Mouse (Mus musculus) 3T3-L1 (cell line): ENCODE data around the gene Actn1.
"Not testable (repeated sequence)": the region's sequence is repeated elsewhere in the genome, so short reads cannot be mapped to it uniquely, and the experiment has no call there.

ENCODE experiments used
- DNase-seq: peaks from one replicate; pipeline ENCODE4 v3.0.0-alpha.2; 2015; ENCODE audit warnings: low read depth, low spot score

Gene Actn1

GRCm38 (mm10) chr12:80260056-80260743 lies at the start of gene Actn1:
Gene Actn1, minus strand, starts transcription at chr12:80260371.
- peak; percentile 97 for DNase-seq

GRCm38 (mm10) chr12:80307556-80307955 lies 47.4 kb upstream of the Actn1 start:
- DNase-seq = no peak

- DNase-seq = no peak
Measured at GRCm38 (mm10) chr12:80304518-80304917, 44.3 kb upstream of the Actn1 start.

GRCm38 (mm10) chr12:80300833-80301456 lies 40.8 kb upstream of the Actn1 start:
- no peak for DNase-seq

GRCm38 (mm10) chr12:80298714-80299113 lies 38.5 kb upstream of the Actn1 start:
- no peak for DNase-seq

GRCm38 (mm10) chr12:80291895-80292435 lies 31.8 kb upstream of the Actn1 start:
- DNase-seq = peak; percentile 88

GRCm38 (mm10) chr12:80290964-80291363 lies 30.8 kb upstream of the Actn1 start:
- DNase-seq = no peak

GRCm38 (mm10) chr12:80290483-80290882 lies 30.3 kb upstream of the Actn1 start:
- no peak for DNase-seq

- no peak for DNase-seq
Measured at GRCm38 (mm10) chr12:80289722-80290121, 29.6 kb upstream of the Actn1 start.

- DNase-seq = no peak
Measured at GRCm38 (mm10) chr12:80285890-80286289, 25.7 kb upstream of the Actn1 start.

- not testable (repeated sequence) for DNase-seq
Measured at GRCm38 (mm10) chr12:80284251-80284650, 24.1 kb upstream of the Actn1 start.

- DNase-seq = no peak
Measured at GRCm38 (mm10) chr12:80278866-80279265, 18.7 kb upstream of the Actn1 start.

- peak; percentile 52 for DNase-seq
Measured at GRCm38 (mm10) chr12:80277428-80277827, 17.3 kb upstream of the Actn1 start.

GRCm38 (mm10) chr12:80275187-80275820 lies 15.1 kb upstream of the Actn1 start:
- DNase-seq = no peak

GRCm38 (mm10) chr12:80273020-80273686 lies 13.0 kb upstream of the Actn1 start:
- no peak for DNase-seq

GRCm38 (mm10) chr12:80271806-80272205 lies 11.6 kb upstream of the Actn1 start:
- DNase-seq = no peak

GRCm38 (mm10) chr12:80270924-80271323 lies 10.8 kb upstream of the Actn1 start:
- peak; percentile 55 for DNase-seq

GRCm38 (mm10) chr12:80269303-80269702 lies 9.1 kb upstream of the Actn1 start:
- no peak for DNase-seq

GRCm38 (mm10) chr12:80267962-80268361 lies 7.8 kb upstream of the Actn1 start:
- no peak for DNase-seq

- DNase-seq = not testable (repeated sequence)
Measured at GRCm38 (mm10) chr12:80264388-80264787, 4.2 kb upstream of the Actn1 start.

GRCm38 (mm10) chr12:80260744-80261695 lies 849 bp upstream of the Actn1 start:
- DNase-seq = peak; percentile 85
